Mouse (Mus musculus): ENCODE measurements around the gene Zc3h12d. TPM values are rescaled to one million over a fixed set of nuclear protein-coding genes. Genes with fewer than 3 reads are reported as not detected.

The Zc3h12d gene
- polyA plus RNA-seq (2015; fragmentation: Nextera tagmentation; extraction: Ambion mirVana) = 0.41 TPM in 2 replicates

GRCm38 (mm10) chr10:7832171-7832676 lies at the start of gene Zc3h12d:
Zc3h12d (plus strand) TSS chr10:7832470.
- Histone ChIP-seq H3K4me2 (replicated peaks) (peak within 1 kb of the TSS; percentile 63), H3K9me3 (no peaks in the 10 kb centered on the region), H3K4me3 (peak within 1 kb of the TSS; percentile 33), H3K27me3 (0 out of 2 replicates have a peak, but pooled peaks cover 3% of the 10 kb centered on the region), H3K27ac (no peak within 1 kb of the TSS), H3K4me1 (peaks cover 9% of the 10 kb centered on the region), H3K9ac (peak within 1 kb of the TSS; percentile 39), H3K36me3 (no peaks in the 10 kb centered on the region)
- 5% methylated on average over 15 of the region's 15 CpGs for WGBS
- ATAC-seq (ENCODE audit: low FRiP score, low read depth) = peak; percentile 52

- Histone ChIP-seq H3K9ac (no peak overlapping the region), H3K27ac (no peak overlapping the region), H3K9me3 (no peaks in the 10 kb centered on the region), H3K4me2 (replicated peaks) (no peak overlapping the region), H3K4me3 (no peak overlapping the region), H3K27me3 (no peaks in the 10 kb centered on the region), H3K36me3 (peaks cover 18% of the 10 kb centered on the region), H3K4me1 (0 out of 2 replicates have a peak, but pooled peaks cover 4% of the 10 kb centered on the region)
- ATAC-seq (ENCODE audit: low FRiP score, low read depth) = no peak
- 43% methylated on average over 2 of the region's 2 CpGs for WGBS
These were observed 45.0 kb upstream of the Zc3h12d start for GRCm38 (mm10) chr10:7787319-7787718.

- Histone ChIP-seq H3K4me2 (replicated peaks) (peak overlapping the region; percentile 70), H3K9me3 (no peaks in the 10 kb centered on the region), H3K4me1 (peaks cover 14% of the 10 kb centered on the region), H3K36me3 (peaks cover 33% of the 10 kb centered on the region), H3K27me3 (no peaks in the 10 kb centered on the region), H3K9ac (peak overlapping the region; percentile 90), H3K27ac (peak overlapping the region; percentile 52; the same call in 1 of the 2 replicates), H3K4me3 (peak overlapping the region; percentile 95)
- no peak; the same call in 1 of the 2 replicates for ATAC-seq (ENCODE audit: low FRiP score, low read depth)
- WGBS = 1% methylated on average over 10 of the region's 10 CpGs
These were observed 40.0 kb upstream of the Zc3h12d start for GRCm38 (mm10) chr10:7792254-7792750.

- H3K9me3 ChIP-seq = no peaks in the 10 kb centered on the region
- WGBS = under 1% methylated on average over 52 of the region's 52 CpGs
- peak within 1 kb of the TSS; percentile 78 for H3K4me2 ChIP-seq (replicated peaks)
- H3K4me3 ChIP-seq = peak within 1 kb of the TSS; percentile 95
- H3K27ac ChIP-seq = peak within 1 kb of the TSS; percentile 52; the same call in 1 of the 2 replicates
- no peaks in the 10 kb centered on the region for H3K27me3 ChIP-seq
- peaks cover 14% of the 10 kb centered on the region for H3K4me1 ChIP-seq
- peak; percentile 95 for ATAC-seq (ENCODE audit: low FRiP score, low read depth)
- H3K9ac ChIP-seq = peak within 1 kb of the TSS; percentile 90
- peaks cover 38% of the 10 kb centered on the region for H3K36me3 ChIP-seq
These were observed 39.4 kb upstream of the Zc3h12d start, which contains the start of the genes Ginm1 and Ppil4 for GRCm38 (mm10) chr10:7792751-7793385. Ginm1 (minus strand) TSS chr10:7792824. Ppil4 (plus strand) TSS chr10:7792891.

- no peak overlapping the region for H3K9ac ChIP-seq
- no peak overlapping the region for H3K4me2 ChIP-seq (replicated peaks)
- no peaks in the 10 kb centered on the region for H3K4me1 ChIP-seq
- no peaks in the 10 kb centered on the region for H3K9me3 ChIP-seq
- H3K4me3 ChIP-seq = no peak overlapping the region
- peaks cover 84% of the 10 kb centered on the region for H3K36me3 ChIP-seq
- WGBS = 91% methylated on average over 3 of the region's 3 CpGs
- no peak for ATAC-seq (ENCODE audit: low FRiP score, low read depth)
- no peaks in the 10 kb centered on the region for H3K27me3 ChIP-seq
- H3K27ac ChIP-seq = no peak overlapping the region
These were observed 31.0 kb upstream of the Zc3h12d start for GRCm38 (mm10) chr10:7801258-7801657.

- ATAC-seq (ENCODE audit: low FRiP score, low read depth) = no peak
- Histone ChIP-seq H3K9me3 (no peaks in the 10 kb centered on the region), H3K4me2 (replicated peaks) (no peak overlapping the region), H3K36me3 (peaks cover 78% of the 10 kb centered on the region), H3K27ac (no peak overlapping the region), H3K4me3 (no peak overlapping the region), H3K4me1 (no peaks in the 10 kb centered on the region), H3K27me3 (no peaks in the 10 kb centered on the region), H3K9ac (no peak overlapping the region)
- 83% methylated on average over 2 of the region's 2 CpGs for WGBS
These were observed 29.6 kb upstream of the Zc3h12d start for GRCm38 (mm10) chr10:7802519-7803140.

GRCm38 (mm10) chr10:7809937-7810336 lies 22.3 kb upstream of the Zc3h12d start:
- no peak overlapping the region for H3K27ac ChIP-seq
- peak; percentile 36; the same call in 1 of the 2 replicates for ATAC-seq (ENCODE audit: low FRiP score, low read depth)
- H3K9me3 ChIP-seq = no peaks in the 10 kb centered on the region
- 40% methylated on average over 2 of the region's 2 CpGs for WGBS
- H3K27me3 ChIP-seq = no peaks in the 10 kb centered on the region
- H3K4me3 ChIP-seq = no peak overlapping the region
- no peak overlapping the region for H3K4me2 ChIP-seq (replicated peaks)
- H3K4me1 ChIP-seq = no peaks in the 10 kb centered on the region
- peaks cover 64% of the 10 kb centered on the region for H3K36me3 ChIP-seq
- H3K9ac ChIP-seq = no peak overlapping the region

- ATAC-seq (ENCODE audit: low FRiP score, low read depth) = no peak
- no peak overlapping the region for H3K9ac ChIP-seq
- no peaks in the 10 kb centered on the region; the same call in 1 of the 2 replicates for H3K4me1 ChIP-seq
- H3K36me3 ChIP-seq = peaks cover 69% of the 10 kb centered on the region
- H3K27me3 ChIP-seq = no peaks in the 10 kb centered on the region
- H3K9me3 ChIP-seq = no peaks in the 10 kb centered on the region
- no peak overlapping the region for H3K4me3 ChIP-seq
- WGBS = 70% methylated on average over 2 of the region's 2 CpGs
- H3K27ac ChIP-seq = no peak overlapping the region
- no peak overlapping the region for H3K4me2 ChIP-seq (replicated peaks)
These were observed 15.8 kb upstream of the Zc3h12d start for GRCm38 (mm10) chr10:7816476-7816875.

GRCm38 (mm10) chr10:7818676-7819075 lies 13.6 kb upstream of the Zc3h12d start:
- H3K9me3 ChIP-seq = no peaks in the 10 kb centered on the region
- H3K27me3 ChIP-seq = no peaks in the 10 kb centered on the region
- H3K36me3 ChIP-seq = peaks cover 70% of the 10 kb centered on the region
- no peak overlapping the region for H3K4me3 ChIP-seq
- no peak overlapping the region for H3K9ac ChIP-seq
- H3K4me1 ChIP-seq = no peaks in the 10 kb centered on the region; the same call in 1 of the 2 replicates
- H3K4me2 ChIP-seq (replicated peaks) = no peak overlapping the region
- H3K27ac ChIP-seq = no peak overlapping the region
- 88% methylated on average over 4 of the region's 4 CpGs for WGBS
- no peak for ATAC-seq (ENCODE audit: low FRiP score, low read depth)

GRCm38 (mm10) chr10:7819156-7819555 lies 13.1 kb upstream of the Zc3h12d start:
- H3K9ac ChIP-seq = no peak overlapping the region
- H3K9me3 ChIP-seq = no peaks in the 10 kb centered on the region
- peaks cover 73% of the 10 kb centered on the region for H3K36me3 ChIP-seq
- H3K4me3 ChIP-seq = no peak overlapping the region
- H3K4me2 ChIP-seq (replicated peaks) = no peak overlapping the region
- no peaks in the 10 kb centered on the region for H3K27me3 ChIP-seq
- H3K27ac ChIP-seq = no peak overlapping the region; the same call in 1 of the 2 replicates
- no peaks in the 10 kb centered on the region; the same call in 1 of the 2 replicates for H3K4me1 ChIP-seq
- 81% methylated on average over 4 of the region's 4 CpGs for WGBS
- no peak for ATAC-seq (ENCODE audit: low FRiP score, low read depth)

- H3K9ac ChIP-seq = no peak overlapping the region
- H3K4me1 ChIP-seq = no peaks in the 10 kb centered on the region; the same call in 1 of the 2 replicates
- no peaks in the 10 kb centered on the region for H3K27me3 ChIP-seq
- no peak overlapping the region; the same call in 1 of the 2 replicates for H3K27ac ChIP-seq
- peaks cover 69% of the 10 kb centered on the region for H3K36me3 ChIP-seq
- no peak overlapping the region for H3K4me3 ChIP-seq
- H3K9me3 ChIP-seq = no peaks in the 10 kb centered on the region
- ATAC-seq (ENCODE audit: low FRiP score, low read depth) = no peak
- no peak overlapping the region for H3K4me2 ChIP-seq (replicated peaks)
- 89% methylated on average over 4 of the region's 4 CpGs for WGBS
These were observed 12.7 kb upstream of the Zc3h12d start for GRCm38 (mm10) chr10:7819603-7820002.

GRCm38 (mm10) chr10:7820171-7820570 lies 12.1 kb upstream of the Zc3h12d start:
- Histone ChIP-seq H3K9me3 (no peaks in the 10 kb centered on the region), H3K36me3 (peaks cover 67% of the 10 kb centered on the region), H3K4me1 (no peaks in the 10 kb centered on the region; the same call in 1 of the 2 replicates), H3K27ac (no peak overlapping the region), H3K4me3 (no peak overlapping the region), H3K4me2 (replicated peaks) (no peak overlapping the region), H3K27me3 (no peaks in the 10 kb centered on the region), H3K9ac (no peak overlapping the region)
- WGBS = 85% methylated on average over 5 of the region's 5 CpGs
- no peak for ATAC-seq (ENCODE audit: low FRiP score, low read depth)

Data from limb, embryonic 13.5 days (tissue).